Mouse (Mus musculus) embryo, embryonic 10 days (tissue): ENCODE results near the gene E130309D02Rik.

ENCODE experiments used
- DNase-seq: peaks from one replicate; pipeline ENCODE4 v3.0.0-alpha.2; 2015; ENCODE audit warnings: low spot score

E130309D02Rik gene

DNA sequence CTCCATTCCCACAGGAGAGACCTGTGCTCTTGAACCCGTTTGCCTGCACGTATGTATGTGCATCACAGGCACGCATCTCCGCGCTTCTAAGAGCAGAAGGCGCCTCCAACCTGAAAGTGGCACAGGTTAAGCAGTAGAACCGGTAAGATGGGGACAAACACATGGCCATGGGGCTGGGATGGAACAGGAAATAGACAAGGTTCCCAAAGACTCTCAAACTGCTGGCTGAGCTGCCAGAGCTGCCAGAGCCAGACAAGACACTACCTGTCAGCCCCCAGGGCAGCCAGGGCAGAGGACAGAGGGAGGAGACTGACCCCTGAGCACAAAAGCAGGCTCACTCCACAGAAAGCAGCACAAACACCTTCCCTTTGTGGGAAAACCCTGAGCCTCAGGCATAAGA is 5.2 kb downstream of the E130309D02Rik start:
- no peak for DNase-seq

GRCm38 (mm10) chr5:143308825-143309224 is 6.3 kb downstream of the E130309D02Rik start:
- DNase-seq: no peak

DNA sequence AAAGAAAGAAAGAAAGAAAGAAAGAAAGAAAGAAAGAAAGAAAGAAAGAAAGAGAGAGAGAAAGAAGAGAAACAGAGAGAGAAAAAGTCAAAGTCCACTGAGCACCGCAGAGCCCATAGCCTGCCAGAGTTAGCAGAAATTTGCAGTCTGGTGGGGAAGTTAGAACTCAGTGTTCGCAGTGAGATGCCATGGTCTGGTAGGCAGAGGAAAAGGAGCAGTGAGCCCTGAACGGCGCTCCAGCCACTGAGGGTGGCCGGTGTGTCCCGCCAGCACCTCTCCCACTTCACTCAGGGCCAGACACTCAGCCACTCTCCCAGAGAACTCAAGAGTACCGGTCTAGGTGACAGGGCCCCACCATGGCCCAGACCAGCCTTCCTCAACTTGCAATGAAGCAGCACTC is 10.9 kb downstream of the E130309D02Rik start:
- no peak for DNase-seq

DNA sequence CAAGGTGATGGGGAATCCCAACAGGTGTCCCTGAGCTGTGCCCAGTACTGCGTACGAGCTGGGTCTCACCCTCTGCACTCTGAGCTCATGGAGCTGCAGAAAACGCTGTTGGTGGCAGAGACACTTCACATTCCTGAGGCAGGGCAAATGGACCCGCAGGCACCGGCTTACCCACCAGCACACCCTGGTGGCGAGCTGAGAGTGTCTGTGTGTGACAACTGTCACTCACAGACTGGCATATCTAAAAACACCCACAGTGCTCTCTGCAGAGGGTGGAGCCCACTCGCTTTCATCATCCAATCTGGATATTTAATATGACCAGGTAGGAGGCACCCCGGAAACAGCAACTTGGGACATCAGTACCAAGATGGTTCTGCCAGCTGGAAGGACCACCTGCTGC is 13.9 kb downstream of the E130309D02Rik start:
- no peak for DNase-seq

DNA sequence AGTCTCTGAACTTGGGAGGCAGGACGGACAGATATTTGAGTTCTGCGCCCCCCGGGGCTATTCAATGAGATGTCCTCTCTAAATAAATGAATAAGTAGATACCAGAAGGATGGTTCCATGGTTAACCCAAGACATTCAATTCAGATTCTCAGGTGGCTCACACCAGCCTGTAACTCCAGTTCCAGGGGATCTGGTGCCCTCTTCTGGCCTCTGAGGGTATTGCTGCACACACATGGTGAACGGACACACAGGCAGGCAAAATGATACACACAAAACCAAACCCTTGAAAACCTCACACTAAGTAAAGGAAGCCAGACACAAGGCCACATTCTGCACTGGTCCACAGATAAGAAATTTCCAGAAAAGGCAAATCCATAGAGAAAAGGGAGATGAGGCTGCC is 15.5 kb downstream of the E130309D02Rik start:
- DNase-seq: peak; percentile 58

- no peak for DNase-seq
These were observed 16.8 kb downstream of the E130309D02Rik start for GRCm38 (mm10) chr5:143298391-143298790.

DNA sequence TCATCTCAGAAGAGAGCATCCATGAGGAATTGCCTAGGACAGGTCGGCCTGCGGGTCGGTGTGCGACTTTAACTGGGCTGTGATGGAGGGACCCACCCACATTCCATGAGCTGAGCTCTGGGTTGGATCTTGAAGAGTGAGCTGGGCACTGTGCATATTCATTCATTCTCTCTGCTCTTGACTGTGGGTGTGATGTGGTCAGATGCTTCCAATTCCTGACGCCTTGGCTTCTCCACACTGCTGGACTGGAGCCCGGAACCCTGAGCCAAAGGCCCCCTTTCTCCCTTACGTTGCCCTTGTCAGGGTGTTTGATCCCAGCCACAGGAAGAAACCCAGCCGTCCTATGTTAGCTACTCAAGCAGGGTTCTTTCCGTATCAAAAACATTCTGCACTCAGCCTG is 17.2 kb downstream of the E130309D02Rik start:
- no peak for DNase-seq

DNA sequence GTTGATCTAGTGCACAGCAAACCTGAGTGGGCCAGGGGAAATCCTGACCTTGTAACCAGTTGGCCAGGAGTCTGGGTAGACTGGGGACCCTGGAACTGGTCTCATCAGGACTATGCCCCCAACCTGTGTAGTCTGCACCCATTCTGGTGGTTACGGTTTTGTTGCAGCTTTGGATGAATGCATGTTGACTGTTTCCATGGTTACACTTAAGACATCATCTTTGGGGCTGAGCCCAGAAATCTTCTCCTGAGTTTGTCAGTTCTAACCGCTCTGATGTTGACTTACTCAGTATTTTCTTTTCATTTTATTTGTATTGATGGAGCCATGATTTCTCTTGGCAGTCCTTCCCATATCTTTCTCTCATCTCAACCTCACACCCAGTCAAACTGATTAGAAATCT is 19.8 kb downstream of the E130309D02Rik start:
- DNase-seq: no peak

- no peak for DNase-seq
These were observed 20.3 kb downstream of the E130309D02Rik start for GRCm38 (mm10) chr5:143294862-143295261.

DNA sequence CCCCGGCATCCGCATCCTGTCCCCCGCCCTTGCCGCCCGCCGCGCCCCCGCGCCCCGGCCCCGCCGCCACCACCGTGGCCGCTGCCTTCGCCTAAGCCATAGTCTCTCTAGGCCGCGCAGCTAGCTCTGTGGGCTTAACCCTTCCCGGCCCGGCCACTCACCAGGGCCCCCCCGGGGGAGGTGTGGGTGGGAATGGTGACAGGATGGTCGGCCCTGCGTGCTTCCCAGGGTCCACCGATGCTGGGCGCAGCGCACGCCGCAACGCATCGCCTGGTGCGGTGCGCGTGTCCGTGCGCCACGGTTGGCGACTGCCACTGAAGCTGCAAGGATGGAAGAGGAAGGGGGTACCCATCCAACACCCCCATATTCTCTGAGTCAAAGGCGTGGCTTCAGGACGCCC is 21.8 kb downstream of the E130309D02Rik start, which contains the start of gene Zfp853:
TSS of gene Zfp853 (minus strand) at position 220 of the 400 bp plus-strand sequence.
- no peak for DNase-seq

GRCm38 (mm10) chr5:143292879-143293278 is 22.3 kb downstream of the E130309D02Rik start:
- DNase-seq: no peak

DNA sequence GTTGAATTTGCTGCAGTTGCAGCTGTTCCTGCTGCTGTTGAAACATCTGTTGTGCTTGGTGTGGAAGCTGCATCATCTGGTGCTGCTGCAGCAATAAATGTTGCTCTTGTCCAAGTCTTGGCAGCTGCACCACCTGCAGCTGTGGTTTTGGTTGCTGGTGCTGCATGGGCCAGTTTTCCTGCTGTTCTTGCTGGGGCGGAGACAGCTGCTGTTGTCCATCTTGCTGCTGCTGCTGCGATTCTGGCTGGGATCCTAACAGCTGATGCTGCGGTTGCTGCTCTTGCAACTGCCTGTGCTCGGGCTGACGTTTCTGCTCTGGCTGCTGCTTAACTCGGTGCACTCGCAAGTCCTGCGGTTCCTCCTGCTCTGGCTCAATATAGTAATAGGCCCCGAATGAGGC is 25.9 kb downstream of the E130309D02Rik start:
- no peak for DNase-seq

GRCm38 (mm10) chr5:143288378-143288911 is 26.7 kb downstream of the E130309D02Rik start:
- no peak for DNase-seq

GRCm38 (mm10) chr5:143287774-143288328 is 27.3 kb downstream of the E130309D02Rik start:
- peak; percentile 33 for DNase-seq

GRCm38 (mm10) chr5:143284762-143285161 is 30.4 kb downstream of the E130309D02Rik start:
- no peak for DNase-seq

GRCm38 (mm10) chr5:143279247-143279646 is 35.9 kb downstream of the E130309D02Rik start:
- DNase-seq: no peak

DNA sequence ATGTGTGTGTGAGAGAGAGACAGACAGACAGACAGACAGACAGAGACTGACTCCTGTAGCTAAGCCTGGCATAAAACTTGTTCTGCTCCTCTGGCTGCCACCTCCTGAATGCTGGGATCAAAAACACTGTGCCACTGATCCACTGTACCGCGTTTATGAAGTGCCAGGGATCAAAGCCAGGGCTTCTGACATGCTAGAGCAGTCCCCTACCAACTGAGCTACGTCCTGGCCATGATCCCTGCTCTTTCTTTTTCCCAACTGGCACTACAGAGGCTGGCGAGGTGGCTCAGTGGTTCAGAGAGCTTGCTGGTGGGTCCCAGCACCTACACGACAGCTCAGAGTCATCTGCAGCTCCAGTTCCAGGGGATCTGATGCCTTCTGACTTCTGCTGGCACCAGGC is 39.4 kb downstream of the E130309D02Rik start:
- no peak for DNase-seq

DNA sequence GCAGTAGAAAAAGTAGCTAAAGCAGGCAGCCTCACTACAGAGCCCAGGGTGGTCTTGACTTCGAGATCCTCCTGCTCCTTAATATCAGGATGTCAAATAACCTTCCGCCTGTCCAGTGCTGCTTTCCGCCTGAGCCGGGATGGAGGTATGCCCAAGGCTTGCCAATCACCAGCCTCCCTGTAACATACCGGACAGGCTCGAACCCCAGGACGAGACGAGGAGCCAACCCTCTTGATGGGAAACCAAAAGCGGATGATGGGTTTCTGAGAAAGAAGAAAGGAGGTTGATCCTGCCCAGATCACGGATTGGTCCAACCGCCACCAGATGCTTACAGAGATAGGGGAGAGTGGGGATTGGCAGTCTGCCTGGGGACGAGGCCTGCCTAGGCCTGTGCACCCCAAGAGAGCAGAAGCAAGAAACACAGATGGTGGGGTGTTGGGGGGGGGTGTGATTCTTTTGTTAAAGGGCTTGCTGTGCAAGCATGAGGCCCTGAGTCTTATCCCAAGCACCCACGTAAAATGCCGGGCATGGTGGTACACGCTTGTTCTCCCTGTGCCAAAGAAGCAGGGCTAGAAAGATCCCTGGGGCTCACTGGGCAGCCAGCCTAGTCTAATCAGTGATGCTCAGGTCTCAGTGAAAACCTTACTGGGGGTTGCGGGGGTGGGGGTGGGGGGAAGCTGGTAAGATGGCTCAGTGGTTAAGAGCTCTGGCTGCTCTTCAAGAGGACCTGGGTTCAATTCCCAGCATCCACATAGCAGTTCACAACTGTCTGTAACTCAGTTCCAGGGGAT is 42.4 kb downstream of the E130309D02Rik start:
- no peak for DNase-seq

- DNase-seq: no peak
These were observed 43.1 kb downstream of the E130309D02Rik start for GRCm38 (mm10) chr5:143272108-143272507.

DNA sequence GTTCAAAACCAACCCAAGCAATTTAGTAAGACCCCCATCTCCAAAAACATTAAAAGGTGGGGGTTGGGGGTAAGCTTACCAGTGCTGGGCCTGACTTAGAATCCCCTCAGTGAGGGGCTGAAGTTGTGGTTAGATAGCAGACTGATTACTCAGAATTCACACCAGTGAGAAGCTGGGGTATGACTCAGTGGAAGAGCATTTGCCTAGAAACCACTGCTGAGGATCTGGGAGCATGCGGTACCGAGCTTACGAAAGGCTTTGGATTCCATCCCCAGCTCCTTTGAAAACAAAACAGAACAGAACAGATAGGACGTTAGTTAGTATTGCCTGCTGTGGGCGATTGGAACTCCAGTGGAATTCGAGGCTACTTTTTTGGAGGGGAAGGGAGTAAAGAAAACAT is 43.5 kb downstream of the E130309D02Rik start:
- no peak for DNase-seq

DNA sequence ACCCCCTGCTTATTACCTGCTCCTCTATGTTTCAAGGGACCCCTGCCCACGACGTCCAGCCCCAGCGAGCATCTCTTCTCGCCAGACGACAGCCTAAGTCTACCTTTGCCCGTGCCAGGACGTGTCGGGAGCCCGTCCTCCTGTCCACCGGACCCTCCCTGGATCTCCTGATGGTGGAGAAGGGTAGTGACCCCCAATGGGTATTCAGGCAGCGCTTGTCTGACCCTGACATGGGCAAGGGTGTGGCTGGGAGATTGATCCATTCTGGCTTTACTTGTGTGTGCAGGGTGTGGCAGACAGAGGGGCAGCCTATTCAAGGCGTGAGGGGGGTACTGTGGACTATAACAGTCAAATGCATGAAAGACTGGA is 45.0 kb downstream of the E130309D02Rik start:
- no peak for DNase-seq

- peak; percentile 71 for DNase-seq
These were observed 45.6 kb downstream of the E130309D02Rik start, which contains the start of gene Zfp316 for GRCm38 (mm10) chr5:143269363-143270150. Gene Zfp316 (minus strand): TSS chr5:143270022.

DNA sequence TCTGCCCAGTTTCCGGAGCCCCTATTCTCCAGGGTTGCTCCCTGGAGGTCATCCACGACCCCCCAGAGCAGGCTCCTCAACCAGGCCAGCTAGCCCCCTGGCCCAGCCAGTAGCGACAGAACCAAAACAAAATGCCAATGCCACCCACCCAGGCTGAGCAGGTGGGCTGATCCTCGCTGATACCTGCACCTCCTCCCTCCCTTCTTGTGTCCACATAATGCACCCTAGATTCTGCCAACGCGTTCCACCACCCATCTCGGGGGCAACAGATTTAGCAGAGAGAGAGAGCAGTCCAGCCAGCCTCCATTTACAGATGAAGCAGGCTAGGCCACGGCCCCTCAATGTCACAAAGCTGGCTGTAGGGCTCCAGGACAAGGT is 46.2 kb downstream of the E130309D02Rik start:
- DNase-seq: no peak
